Mouse (Mus musculus) cerebellum, adult 2 months (tissue): ENCODE measurements around the gene Poc1a.

Experiments used
- CTCF ChIP-seq: fragments of 200-500 bp; IDR thresholded peaks from 2 replicates; pipeline ENCODE4 v1.5.1; 2011; ENCODE audit warnings: low read depth, mild to moderate bottlenecking, control low read depth, low read length, moderate library complexity, borderline replicate concordance; ENCODE audit not compliant: insufficient read depth
- POLR2A ChIP-seq: fragments of 200-500 bp; IDR thresholded peaks from 2 replicates; pipeline ENCODE4 v1.6.1; 2011; ENCODE audit warnings: low read length, control low read depth, borderline replicate concordance; ENCODE audit not compliant: insufficient read depth

DNA sequence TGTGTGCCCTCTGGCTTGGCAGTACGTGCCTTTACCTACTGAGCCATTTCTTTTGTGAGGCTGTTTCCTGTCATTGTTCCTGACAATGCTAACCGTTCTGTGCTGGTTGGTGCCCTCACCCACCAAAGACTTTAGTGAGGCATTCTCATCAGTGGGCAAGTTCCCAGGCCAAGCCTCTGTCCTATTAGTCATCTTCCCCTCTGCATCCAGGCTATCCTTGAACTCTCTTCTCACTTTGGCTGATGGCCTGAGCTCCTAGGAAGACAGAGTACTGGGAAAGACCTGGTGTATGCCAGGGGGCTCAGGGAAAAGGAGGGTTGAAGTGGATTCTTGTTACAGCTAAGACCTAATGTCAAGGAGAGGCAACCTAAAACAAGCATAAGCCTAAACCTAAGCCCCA lies 26.9 kb upstream of the Poc1a start:
- TF ChIP-seq CTCF (no peak), POLR2A (no peak)
